In genomic region chr14:106424714-106425113, GRCm38 (mm10) we compare ENCODE assay signal across 13 mouse cellular contexts.
DNase-seq lines count a peak whose midpoint lies in the region; TF ChIP-seq lines count a peak whose summit lies in the region.
"Had no signal": no experiment of that assay in that cellular context is flagged by ENCODE, and none has a peak within 500 bp of the region (broad histone marks: within the 10 kb centered on the region; RNA-seq: fewer than 3 reads in every experiment).

No protein-coding gene starts in this region.

- H3K4me1 ChIP-seq in kidney, adult 2 months (ENCODE audit: control insufficient read depth, insufficient read depth, low read length) = no peaks in the 10 kb centered on the region
- H3K4me1 ChIP-seq: hindbrain, embryonic 13.5 days; liver, embryonic 15.5 days; neural tube, embryonic 13.5 days had no signal

- DNase-seq in adrenal gland, postnatal 10 days = peak; percentile 14
- no peak for DNase-seq in adrenal gland, postnatal 25 days
- peak; percentile 63 for DNase-seq in kidney, adult 2 months
- no peak for DNase-seq in kidney, postnatal 10 days
- peak; percentile 7 for DNase-seq in brain, embryonic 14.5 days (ENCODE audit: low read depth)
- DNase-seq in heart, postnatal 36 days = peak; percentile 13 to 17
- DNase-seq in right cerebral cortex, adult 2 months (ENCODE audit: low spot score in 2 of 2) = no peak
- no peak for DNase-seq in testis, postnatal 14 days (ENCODE audit: low spot score)
- DNase-seq: thymus, postnatal 14 days had no signal

- H3K4me3 ChIP-seq in kidney, adult 2 months (ENCODE audit: insufficient read depth, low read depth, low read length) = no peak overlapping the region
- H3K4me3 ChIP-seq: erythroblast, embryonic 14.5 days; hindbrain, embryonic 13.5 days; liver, embryonic 15.5 days; neural tube, embryonic 13.5 days had no signal

- TF ChIP-seq CTCF in kidney, adult 2 months (conservative IDR thresholded peaks at IDR 0.05; ENCODE audit: insufficient read depth, insufficient read length, low read depth, low read length) = no peak
- TF ChIP-seq CTCF in brain, embryonic 14.5 days (IDR thresholded peaks at IDR 0.05; ENCODE audit: borderline replicate concordance, extremely low read depth, insufficient read depth, insufficient read length) = no peak

- TF ChIP-seq POLR2A in kidney, adult 2 months (IDR thresholded peaks at IDR 0.05; ENCODE audit: low read depth, low read length) = no peak
- no peak for TF ChIP-seq POLR2A in brain, embryonic 14.5 days (IDR thresholded peaks at IDR 0.05; ENCODE audit: borderline replicate concordance, extremely low read depth, insufficient read depth, insufficient read length, poor library complexity, severe bottlenecking)

- H3K36me3 ChIP-seq in kidney, adult 2 months (ENCODE audit: control insufficient read depth, insufficient read depth, low read length) = no peaks in the 10 kb centered on the region
- H3K36me3 ChIP-seq: hindbrain, embryonic 13.5 days; liver, embryonic 15.5 days; neural tube, embryonic 13.5 days had no signal

- H3K27me3 ChIP-seq in kidney, adult 2 months (replicated peaks; ENCODE audit: control insufficient read depth, insufficient read depth, low read length) = no peaks in the 10 kb centered on the region
- H3K27me3 ChIP-seq: hindbrain, embryonic 13.5 days; liver, embryonic 15.5 days; neural tube, embryonic 13.5 days had no signal

- 51% methylated on average over 4 of the region's 4 CpGs for WGBS in kidney, adult 2 months

- no peak overlapping the region for H3K27ac ChIP-seq in kidney, adult 2 months (ENCODE audit: insufficient read depth, low read depth, low read length)
- H3K27ac ChIP-seq: hindbrain, embryonic 13.5 days; liver, embryonic 15.5 days; neural tube, embryonic 13.5 days had no signal

- intact Hi-C loops in heart, postnatal 36 days (cut with DNase I) = loop anchor here (5.0 to 10.0 kb wide), 3 partner anchors 207 to 1100 kb away; no protein-coding TSS in a partner anchor

Comparison
In these comparisons a context has a peak if more than half of its experiments do, and no peak if none do; other contexts are left out.
1. DNase-seq: peak in adrenal gland, postnatal 10 days (single experiment), kidney, adult 2 months (single experiment), brain, embryonic 14.5 days (single experiment) and heart, postnatal 36 days (2 of 2); none in adrenal gland, postnatal 25 days (single experiment), kidney, postnatal 10 days (single experiment), right cerebral cortex, adult 2 months (0 of 2) and testis, postnatal 14 days (single experiment).